Mouse (Mus musculus) gonadal fat pad, adult 2 months (tissue): ENCODE data around the gene Lmf2. TPM values are rescaled to one million over a fixed set of nuclear protein-coding genes. Genes with fewer than 3 reads are reported as not detected.

Experiments used
- DNase-seq: peaks from one replicate; pipeline ENCODE4 v3.0.0-alpha.2; 2012; ENCODE audit warnings: low read depth
- polyA plus RNA-seq: library from polyadenylated mRNA; depleted of rRNA; stranded (reverse); fragments of >200 nt; gene quantifications from 2 replicates; pipeline ENCODE4 v1.2.3, GENCODE M21; 2012

The Lmf2 gene
- polyA plus RNA-seq, 1 experiment, result 42.6 TPM

GRCm38 (mm10) chr15:89372536-89372935 is 17.1 kb upstream of the Lmf2 start:
- DNase-seq, result no peak

GRCm38 (mm10) chr15:89372068-89372467 is 16.6 kb upstream of the Lmf2 start:
- DNase-seq, result no peak

GRCm38 (mm10) chr15:89365141-89365551 is 9.7 kb upstream of the Lmf2 start:
- no peak for DNase-seq

- peak; percentile 92 for DNase-seq
These were observed 7.6 kb upstream of the Lmf2 start for GRCm38 (mm10) chr15:89363051-89363450.

- no peak for DNase-seq
These were observed 3.3 kb upstream of the Lmf2 start for GRCm38 (mm10) chr15:89358784-89359183.

- peak; percentile 38 for DNase-seq
These were observed 913 bp upstream of the Lmf2 start for GRCm38 (mm10) chr15:89356372-89356771.

GRCm38 (mm10) chr15:89354455-89354854 is 1.0 kb downstream of the Lmf2 start:
- DNase-seq, result no peak

- no peak for DNase-seq
These were observed 1.6 kb downstream of the Lmf2 start for GRCm38 (mm10) chr15:89353837-89354236.

GRCm38 (mm10) chr15:89352795-89353194 is 2.7 kb downstream of the Lmf2 start:
- DNase-seq, result no peak

GRCm38 (mm10) chr15:89352054-89352453 is 3.4 kb downstream of the Lmf2 start:
- no peak for DNase-seq

GRCm38 (mm10) chr15:89351302-89351701 is 4.2 kb downstream of the Lmf2 start:
- DNase-seq, result no peak

GRCm38 (mm10) chr15:89350447-89350846 is 5.0 kb downstream of the Lmf2 start:
- DNase-seq, result no peak

GRCm38 (mm10) chr15:89343325-89343724 is 12.1 kb downstream of the Lmf2 start:
- DNase-seq, result no peak

GRCm38 (mm10) chr15:89341678-89342077 is 13.8 kb downstream of the Lmf2 start:
- no peak for DNase-seq

- DNase-seq, result no peak
These were observed 15.3 kb downstream of the Lmf2 start for GRCm38 (mm10) chr15:89340136-89340535.

GRCm38 (mm10) chr15:89339696-89340095 is 15.8 kb downstream of the Lmf2 start:
- no peak for DNase-seq

- no peak for DNase-seq
These were observed 19.0 kb downstream of the Lmf2 start for GRCm38 (mm10) chr15:89336422-89336821.

- no peak for DNase-seq
These were observed 20.5 kb downstream of the Lmf2 start for GRCm38 (mm10) chr15:89334774-89335537.

- DNase-seq, result no peak
These were observed 21.2 kb downstream of the Lmf2 start, which contains the start of gene Miox for GRCm38 (mm10) chr15:89334271-89334670. Miox (plus strand) TSS chr15:89334398.

- no peak for DNase-seq
These were observed 29.0 kb downstream of the Lmf2 start for GRCm38 (mm10) chr15:89326441-89326840.

GRCm38 (mm10) chr15:89323656-89324055 is 31.8 kb downstream of the Lmf2 start:
- no peak for DNase-seq

- no peak for DNase-seq
These were observed 32.6 kb downstream of the Lmf2 start, which contains the start of gene Adm2 for GRCm38 (mm10) chr15:89322670-89323522. Adm2 (plus strand) TSS chr15:89322720.

- DNase-seq, result no peak
These were observed 34.2 kb downstream of the Lmf2 start for GRCm38 (mm10) chr15:89321264-89321663.
